Mouse (Mus musculus) embryonic stem cell, embryonic (primary cell): ENCODE data around the gene Tfpt.

Experiments used
- CTCF ChIA-PET, 4 experiments: fragments of 300-600 bp in 2 of 4; fragments of 350-600 bp in 2 of 4; sonication (Branson Sonifier 250); formaldehyde crosslinking; loops; one replicate each; lab custom pipeline; 2022; ENCODE audit warnings: inconsistent platforms in 2 of 4; lab: Charles Lee
- POLR2A ChIA-PET, 4 experiments: fragments of 300-600 bp in 2 of 4; fragments of 350-600 bp in 2 of 4; sonication (Branson Sonifier 250); formaldehyde crosslinking; loops; one replicate each; lab custom pipeline; 2022; ENCODE audit warnings: antibody characterized with exemption in 4 of 4, inconsistent platforms in 1 of 4; lab: Charles Lee

Tfpt gene

DNA sequence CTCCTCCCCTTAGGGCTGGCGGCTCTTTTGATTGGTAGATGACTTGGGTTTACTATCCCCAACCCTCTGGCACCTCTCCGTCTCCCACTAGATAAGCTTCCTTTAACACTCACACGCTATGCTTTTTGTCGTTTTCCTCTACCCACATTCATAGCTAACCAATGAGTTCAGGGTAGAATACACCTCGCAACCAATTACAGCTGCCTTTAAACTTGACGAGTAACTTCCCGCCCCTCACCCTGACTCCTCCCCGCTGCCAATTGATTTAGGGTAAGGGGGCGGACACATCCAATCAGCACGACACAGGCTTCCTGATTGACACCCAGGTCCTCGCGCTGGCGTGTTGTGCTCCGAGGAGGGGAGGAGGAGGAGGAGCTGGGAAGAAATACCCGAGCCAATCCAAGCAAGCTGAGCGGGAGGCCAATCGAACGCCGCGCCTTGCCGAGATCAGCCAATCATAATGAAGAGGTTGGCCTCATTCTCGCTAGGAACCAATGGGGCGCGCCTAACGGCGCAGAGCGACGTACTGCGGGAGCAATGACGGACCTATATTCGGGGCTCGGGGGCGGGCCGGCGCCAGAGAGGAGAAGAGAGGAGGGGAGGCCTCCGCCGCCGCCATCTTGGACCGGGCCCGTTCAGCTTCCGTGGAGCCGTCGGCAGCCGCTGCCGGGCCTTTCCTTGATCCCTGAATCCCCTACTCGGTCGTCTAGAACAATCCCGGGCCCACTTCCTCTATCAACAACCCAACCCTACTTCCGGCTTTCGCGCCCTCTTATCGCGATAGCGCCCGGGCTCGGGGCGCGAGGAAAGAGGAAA lies 15.2 kb upstream of the Tfpt start, which contains the start of gene Cnot3:
Cnot3 (plus strand) TSS at position 597 of the 816 bp plus-strand sequence.
- POLR2A ChIA-PET = interaction anchor here (0.6 to 30.5 kb wide), 157 partner anchors 7 to 1455 kb away, joined by 3 to 772 read pairs (median 5); partner anchors contain the start of genes Leng1 (in 4 of the 4), Mboat7 (in 4 of the 4), Ndufa3 (in 4 of the 4) and Prpf31 (in 4 of the 4)
- CTCF ChIA-PET = interaction anchor here in 3 of 4 experiments (0.7 to 3.3 kb wide), 18 partner anchors 11 to 1148 kb away, joined by 3 to 25 read pairs (median 4); partner anchors contain the start of genes Ndufa3 (in 2 of the 3), Leng1 (in 1 of the 3), Mboat7 (in 1 of the 3) and Oscar (in 1 of the 3)

DNA sequence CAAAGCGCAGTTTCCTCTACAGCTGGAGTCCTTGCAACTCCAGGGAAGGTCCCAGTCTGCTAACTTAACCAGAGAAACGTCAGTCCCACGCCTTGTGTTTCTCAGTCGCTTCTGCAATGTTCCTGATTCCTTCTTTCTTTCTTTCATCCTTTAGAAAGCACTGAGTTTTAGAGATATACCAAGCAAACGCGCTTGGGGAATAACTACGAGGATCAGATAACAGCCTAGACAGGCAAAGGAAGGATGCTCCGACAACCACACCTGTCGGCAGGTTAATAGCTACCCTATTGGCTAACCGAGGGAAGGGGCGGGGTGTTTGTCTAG lies 14.6 kb upstream of the Tfpt start:
- CTCF ChIA-PET = interaction anchor here in 3 of 4 experiments (0.7 to 3.3 kb wide), 15 partner anchors 10 to 1148 kb away, joined by 3 to 25 read pairs (median 4); partner anchors contain the start of genes Ndufa3 (in 2 of the 3), Leng1 (in 1 of the 3), Mboat7 (in 1 of the 3) and Oscar (in 1 of the 3)
- POLR2A ChIA-PET = interaction anchor here (0.7 to 30.5 kb wide), 127 partner anchors 8 to 1387 kb away, joined by 3 to 772 read pairs (median 5); partner anchors contain the start of genes Leng1 (in 4 of the 4), Prpf31 (in 4 of the 4), Tfpt (in 4 of the 4) and Mboat7 (in 3 of the 4)

DNA sequence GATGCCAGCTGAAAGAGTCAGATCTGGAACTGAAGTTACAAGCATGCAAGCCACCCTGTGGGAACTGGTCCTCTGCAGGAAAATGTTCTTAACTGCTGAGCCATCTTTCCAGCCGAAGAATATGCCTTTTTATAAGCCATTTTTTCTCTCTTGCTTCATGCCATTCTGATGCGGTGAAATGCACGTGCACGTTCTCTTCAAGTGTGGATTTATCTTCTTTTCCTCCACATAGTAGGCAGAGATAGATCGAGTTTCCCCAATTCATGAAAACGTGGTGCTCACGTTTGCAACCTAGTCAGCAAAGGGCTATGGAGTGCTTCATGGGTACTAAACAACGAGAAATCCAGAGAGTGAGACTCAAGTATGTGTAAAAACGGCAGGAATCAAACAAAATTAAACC lies 14.1 kb upstream of the Tfpt start:
- CTCF ChIA-PET = interaction anchor here in 3 of 4 experiments (0.9 to 3.3 kb wide), 8 partner anchors 15 to 864 kb away, joined by 3 to 25 read pairs (median 6); partner anchors contain the start of genes Ndufa3 (in 2 of the 3), Leng1 (in 1 of the 3), Mboat7 (in 1 of the 3) and Oscar (in 1 of the 3)

DNA sequence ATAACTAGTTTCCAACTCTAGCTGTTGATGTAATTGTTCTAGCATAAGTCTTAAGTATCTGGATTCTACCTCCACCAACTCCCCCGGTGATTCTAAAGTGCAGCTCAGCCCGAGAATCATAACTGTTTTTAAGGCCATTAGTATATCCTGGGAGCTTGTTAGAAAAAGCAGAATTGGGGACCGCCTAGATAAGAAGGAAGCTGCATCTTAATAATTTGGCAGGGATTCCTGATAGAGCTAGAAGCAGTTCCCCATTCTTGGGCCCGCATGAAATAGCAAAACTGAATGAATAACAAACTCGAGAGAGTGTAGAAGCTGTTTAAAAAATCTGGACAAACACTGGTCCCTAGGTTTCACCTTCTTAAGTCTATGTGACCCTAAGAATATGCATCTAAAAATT lies 13.7 kb upstream of the Tfpt start:
- CTCF ChIA-PET = interaction anchor here in 2 of 4 experiments (1.1 to 3.3 kb wide), 2 partner anchors 27 to 1634 kb away, joined by 4 to 12 read pairs; partner anchors contain the start of genes Ndufa3 (in 1 of the 2) and Oscar (in 1 of the 2)
- POLR2A ChIA-PET = interaction anchor here (1.0 to 30.5 kb wide), 20 partner anchors 8 to 835 kb away, joined by 3 to 772 read pairs (median 24); partner anchors contain the start of genes Mboat7 (in 3 of the 4), Tsen34 (in 3 of the 4), Leng1 (in 2 of the 4) and Ndufa3 (in 2 of the 4)

More for the DNA sequence above, 14.1 kb upstream of the Tfpt start:
- POLR2A ChIA-PET = interaction anchor here (0.7 to 30.5 kb wide), 79 partner anchors 8 to 1371 kb away, joined by 3 to 772 read pairs (median 6); partner anchors contain the start of genes Leng1 (in 3 of the 4), Mboat7 (in 3 of the 4), Ndufa3 (in 3 of the 4) and Prpf31 (in 3 of the 4)

DNA sequence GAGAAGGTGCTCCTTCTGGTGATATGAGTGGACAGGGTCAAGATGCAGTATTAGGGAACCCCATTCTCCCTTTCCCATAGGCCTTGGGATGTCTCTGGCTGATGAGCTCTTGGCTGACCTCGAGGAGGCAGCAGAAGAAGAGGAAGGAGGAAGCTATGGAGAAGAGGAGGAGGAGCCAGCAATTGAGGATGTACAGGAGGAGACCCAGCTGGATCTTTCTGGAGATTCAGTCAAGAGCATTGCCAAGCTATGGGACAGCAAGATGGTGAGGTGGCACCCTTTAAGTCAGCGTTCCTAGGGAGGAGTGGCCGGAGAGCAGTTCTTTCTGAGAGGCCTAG lies 718 bp upstream of the Tfpt start:
- CTCF ChIA-PET = interaction anchor here (0.6 to 1.7 kb wide), 6 partner anchors 13 to 841 kb away, joined by 3 to 8 read pairs (median 6); partner anchors contain the start of gene Ndufa3 (in 3 of the 4)
- POLR2A ChIA-PET = interaction anchor here (0.6 to 30.5 kb wide), 44 partner anchors 9 to 1109 kb away, joined by 3 to 772 read pairs (median 6); partner anchors contain the start of genes Cnot3 (in 4 of the 4), Ndufa3 (in 4 of the 4), Leng1 (in 3 of the 4) and Mboat7 (in 3 of the 4)

DNA sequence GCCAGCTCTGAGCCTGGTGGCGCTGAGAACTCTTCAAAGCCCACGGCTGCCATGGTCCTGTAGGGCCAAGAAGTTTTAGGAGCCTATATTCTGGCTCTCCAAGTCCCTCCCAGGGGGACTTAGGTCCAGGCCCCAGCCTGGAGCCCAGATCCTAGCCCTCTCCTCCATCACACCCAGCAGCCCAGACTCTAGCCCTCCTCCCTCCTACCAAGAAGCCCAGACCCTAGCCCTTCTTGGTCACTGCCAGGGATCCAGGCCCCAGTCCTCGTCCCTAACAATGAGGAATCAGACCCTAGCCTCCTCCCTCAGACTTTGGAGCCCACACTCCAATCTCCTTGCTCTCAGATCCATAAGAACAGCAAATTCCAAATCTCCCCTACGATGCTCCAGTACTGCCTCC lies 699 bp downstream of the Tfpt start:
- POLR2A ChIA-PET = interaction anchor here (1.1 to 30.5 kb wide), 23 partner anchors 8 to 873 kb away, joined by 3 to 772 read pairs (median 11); partner anchors contain the start of genes Cnot3 (in 3 of the 4), Mboat7 (in 3 of the 4), Ndufa3 (in 3 of the 4) and Tsen34 (in 3 of the 4)
- CTCF ChIA-PET = no interaction called here

DNA sequence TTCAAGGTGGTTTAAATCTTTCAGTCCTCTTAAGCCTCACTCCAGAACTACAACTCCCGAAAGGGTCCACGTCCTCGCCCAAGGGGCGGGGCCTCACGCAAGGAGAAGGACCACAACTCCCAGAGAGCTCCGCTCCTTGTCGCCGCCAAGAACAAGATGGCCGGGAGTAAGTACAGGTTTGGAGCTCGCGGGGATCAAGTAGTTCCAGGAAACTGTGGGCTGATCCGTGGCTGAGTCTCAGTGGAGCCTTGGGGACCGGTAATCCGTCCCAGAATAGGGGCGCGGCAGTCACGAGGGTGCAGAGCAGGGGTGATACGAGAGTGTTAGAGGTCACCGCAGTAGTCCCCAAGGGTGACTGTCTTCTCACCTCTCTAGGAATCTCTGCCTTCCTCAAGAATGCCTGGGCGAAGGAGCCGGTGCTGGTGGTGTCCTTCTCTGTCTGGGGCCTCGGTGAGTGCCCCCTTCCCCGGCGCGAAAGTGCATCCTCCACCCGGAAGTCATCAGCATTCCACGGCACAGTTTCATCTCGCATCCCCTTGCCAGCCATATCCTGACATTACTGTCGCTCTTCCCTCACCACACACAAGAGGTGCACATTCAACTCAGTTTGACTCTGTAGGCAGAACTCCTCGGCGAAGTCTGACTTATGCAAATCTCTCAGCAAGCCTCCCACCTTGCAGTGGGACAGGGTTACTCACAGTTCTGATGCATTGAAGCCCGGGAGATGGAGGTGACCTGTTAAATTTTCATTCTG lies 12.3 kb downstream of the Tfpt start, which contains the start of gene Ndufa3:
Ndufa3 (plus strand) TSS at position 132 of the 754 bp plus-strand sequence.
- ChIA-PET CTCF (interaction anchor here (0.6 to 2.3 kb wide), 34 partner anchors 9 to 906 kb away, joined by 3 to 25 read pairs (median 4); partner anchors contain the start of genes Mboat7 (in 3 of the 4), Cnot3 (in 2 of the 4), Prpf31 (in 2 of the 4) and Tfpt (in 2 of the 4)), POLR2A (interaction anchor here (0.6 to 5.2 kb wide), 73 partner anchors 9 to 1195 kb away, joined by 3 to 75 read pairs (median 4); partner anchors contain the start of genes Cnot3 (in 4 of the 4), Prpf31 (in 4 of the 4), Tfpt (in 4 of the 4) and Mboat7 (in 3 of the 4))

DNA sequence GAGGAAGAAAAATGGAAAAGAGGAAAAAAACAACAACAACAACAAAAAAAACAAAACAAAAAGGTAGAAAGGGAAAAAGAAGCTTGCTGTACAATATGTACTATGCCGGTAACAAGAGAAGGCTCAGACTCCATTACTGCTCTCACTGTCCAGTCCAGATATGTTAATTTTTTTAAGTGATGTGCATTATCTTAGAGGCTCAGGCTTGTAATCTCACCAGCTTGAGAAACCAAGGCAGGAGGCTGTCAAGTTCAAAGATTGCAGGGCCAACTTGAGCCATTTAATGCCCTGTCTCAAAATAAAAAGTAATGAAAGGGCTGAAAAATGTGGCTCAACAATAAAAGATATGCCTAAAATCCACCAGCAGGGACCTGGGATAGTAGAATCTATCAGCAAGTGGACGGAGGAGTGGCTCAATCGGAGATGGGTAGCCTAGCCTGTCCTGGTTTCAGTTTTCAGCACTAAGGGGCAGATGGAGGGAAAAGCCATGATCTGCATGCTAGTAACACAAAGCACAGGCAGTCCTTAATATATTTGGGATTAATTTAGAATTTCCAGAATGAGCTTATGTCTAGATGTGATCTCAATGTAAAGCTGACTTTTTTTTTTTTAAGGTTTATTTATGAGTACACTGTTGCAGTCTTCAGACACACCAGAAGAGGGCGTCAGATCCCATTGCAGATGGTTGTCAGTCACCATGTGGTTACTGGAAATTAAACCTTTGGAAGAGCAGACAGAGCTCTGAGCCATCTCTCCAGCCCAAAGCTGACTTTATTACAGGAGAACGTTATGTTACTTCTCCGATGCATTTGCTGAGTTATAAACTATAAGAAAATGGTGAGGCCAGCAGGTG lies 13.1 kb downstream of the Tfpt start:
- CTCF ChIA-PET = interaction anchor here (0.5 to 2.3 kb wide), 37 partner anchors 9 to 907 kb away, joined by 3 to 25 read pairs (median 4); partner anchors contain the start of genes Mboat7 (in 3 of the 4), Cnot3 (in 2 of the 4), Prpf31 (in 2 of the 4) and Tfpt (in 2 of the 4)
- POLR2A ChIA-PET = interaction anchor here (0.6 to 5.2 kb wide), 70 partner anchors 9 to 1196 kb away, joined by 3 to 75 read pairs (median 4); partner anchors contain the start of genes Cnot3 (in 4 of the 4), Prpf31 (in 4 of the 4), Tfpt (in 4 of the 4) and Mboat7 (in 3 of the 4)

DNA sequence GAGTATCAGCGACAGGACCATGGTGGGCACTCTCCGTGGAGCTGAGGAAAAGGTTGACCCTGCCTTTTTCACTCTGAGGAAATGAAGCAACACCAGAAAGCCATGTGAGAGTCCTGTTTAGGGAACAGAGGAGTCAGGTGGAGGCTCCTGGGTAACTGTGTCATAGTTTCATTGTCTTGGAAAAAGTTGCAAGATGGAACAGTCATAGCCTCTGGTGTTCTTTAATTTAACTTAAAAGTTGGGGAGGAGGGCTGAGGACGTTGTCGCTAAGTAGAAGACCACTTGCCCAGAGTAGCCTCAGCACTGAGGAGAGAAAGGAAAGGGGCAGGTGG lies 13.7 kb downstream of the Tfpt start, which contains the start of gene Oscar:
Oscar (minus strand) TSS at position 101 of the 332 bp plus-strand sequence.
- ChIA-PET CTCF (interaction anchor here in 3 of 4 experiments (1.0 to 2.3 kb wide), 6 partner anchors 9 to 811 kb away, joined by 4 to 17 read pairs (median 7); partner anchors contain the start of genes Cnot3 (in 1 of the 3), Mboat7 (in 1 of the 3), Prpf31 (in 1 of the 3) and Tfpt (in 1 of the 3)), POLR2A (interaction anchor here in 2 of 4 experiments (0.6 to 5.2 kb wide), 17 partner anchors 8 to 508 kb away, joined by 3 to 75 read pairs (median 13); partner anchors contain the start of genes Cnot3 (in 2 of the 2), Mboat7 (in 2 of the 2), Tsen34 (in 2 of the 2) and Leng1 (in 1 of the 2))

DNA sequence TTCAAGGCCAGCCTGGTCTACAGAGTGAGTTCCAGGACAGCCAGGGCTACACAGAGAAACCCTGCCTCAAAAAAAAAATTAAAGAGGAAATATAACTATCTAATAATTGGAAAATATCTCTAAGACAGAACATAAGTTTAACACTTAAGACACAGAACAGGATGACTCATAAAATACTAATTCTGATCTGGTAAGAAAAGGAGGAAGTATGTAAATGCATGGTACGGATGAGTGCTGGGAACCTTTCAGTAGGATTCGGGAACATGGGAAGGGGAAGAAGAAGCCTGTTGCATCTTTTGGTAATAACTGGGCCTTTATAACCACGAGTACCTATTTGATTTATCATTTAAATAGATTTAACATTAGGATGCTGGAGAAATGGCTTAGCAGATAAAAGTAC lies 15.7 kb downstream of the Tfpt start:
- CTCF ChIA-PET = no interaction called here
- POLR2A ChIA-PET = interaction anchor here in 1 of 4 experiments (1.4 kb wide), 1 partner anchor 31 kb away, joined by 5 read pairs; the partner anchor contains the start of gene Cnot3

DNA sequence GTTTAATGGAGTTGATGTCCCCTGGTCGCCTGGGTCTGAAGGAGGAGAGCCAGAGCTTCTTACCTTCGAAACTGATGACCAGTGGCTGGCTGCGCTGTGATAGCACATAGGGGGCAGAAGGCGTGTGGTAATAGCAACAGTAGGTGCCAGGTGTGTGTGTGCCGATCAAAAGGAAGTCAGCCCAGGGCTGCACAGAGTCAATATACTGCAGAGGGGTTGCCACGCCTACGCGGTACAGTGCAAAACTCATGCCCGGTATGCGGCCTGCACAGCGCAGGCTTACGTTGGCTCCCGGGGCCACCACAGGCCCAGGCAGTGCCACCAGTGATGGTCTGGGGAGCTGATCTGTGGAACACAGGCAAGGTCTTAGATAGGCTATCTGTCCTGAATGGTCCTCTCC lies 18.7 kb downstream of the Tfpt start:
- POLR2A ChIA-PET = interaction anchor here (0.6 to 2.4 kb wide), 23 partner anchors 12 to 94 kb away, joined by 3 to 13 read pairs (median 6); partner anchors contain the start of genes Mboat7 (in 4 of the 4), Prpf31 (in 3 of the 4), Tfpt (in 3 of the 4) and Tsen34 (in 3 of the 4)
- CTCF ChIA-PET = interaction anchor here in 1 of 4 experiments (1.2 to 1.3 kb wide), 2 partner anchors 34 to 171 kb away, joined by 3 to 4 read pairs; partner anchors contain the start of gene Cnot3

DNA sequence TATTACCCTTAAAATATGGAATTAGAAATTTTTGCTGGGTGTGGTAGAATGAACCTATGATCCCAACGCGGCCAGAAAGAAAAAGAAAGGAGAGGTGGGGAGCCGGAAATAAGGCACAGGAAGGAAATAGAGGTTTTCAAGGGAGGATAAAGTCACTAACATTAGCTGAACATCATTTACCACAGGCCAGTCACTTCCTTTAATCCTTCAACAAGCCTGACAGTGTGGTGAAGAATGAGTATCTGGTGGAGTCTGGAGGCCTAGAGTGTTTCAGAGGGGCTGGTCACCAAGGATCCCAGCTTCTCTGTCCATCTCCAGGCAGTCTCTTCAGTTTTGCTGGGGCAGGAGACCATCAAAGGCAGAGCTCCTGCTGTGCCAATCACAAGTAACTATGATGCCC lies 19.3 kb downstream of the Tfpt start:
- CTCF ChIA-PET = interaction anchor here in 1 of 4 experiments (1.2 kb wide), 1 partner anchor 170 kb away, joined by 3 read pairs; no protein-coding TSS in a partner anchor

DNA sequence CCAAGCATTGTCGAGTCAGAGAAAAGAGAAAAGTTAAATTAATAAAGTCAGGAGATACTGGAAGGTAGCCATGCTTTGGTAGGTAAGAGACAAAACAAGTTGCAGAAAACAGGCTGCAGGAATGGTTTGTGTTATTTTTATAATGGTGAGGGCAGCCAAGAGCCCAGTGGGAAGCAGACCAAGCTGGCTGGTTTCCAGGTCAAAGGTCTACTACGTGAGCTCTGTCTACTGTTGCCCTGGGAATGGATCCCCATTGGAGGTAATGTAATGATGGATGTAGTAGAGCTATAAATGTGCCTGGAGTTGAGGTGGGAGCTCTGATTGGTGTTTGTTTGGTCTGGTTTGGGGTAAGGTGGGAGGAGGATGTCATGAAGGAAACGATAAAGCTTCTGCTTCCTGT lies 20.6 kb downstream of the Tfpt start:
- ChIA-PET POLR2A (interaction anchor here in 2 of 4 experiments (0.7 to 3.1 kb wide), 5 partner anchors 8 to 893 kb away, joined by 3 to 23 read pairs (median 3); partner anchors contain the start of genes Ndufa3 (in 1 of the 2), Ppp1r12c (in 1 of the 2), Prpf31 (in 1 of the 2) and Tfpt (in 1 of the 2)), CTCF (interaction anchor here in 1 of 4 experiments (0.6 kb wide), 1 partner anchor 28 kb away, joined by 3 read pairs; no protein-coding TSS in a partner anchor)

More for the DNA sequence above, 19.3 kb downstream of the Tfpt start:
- POLR2A ChIA-PET = interaction anchor here (0.8 to 2.2 kb wide), 7 partner anchors 19 to 95 kb away, joined by 3 to 10 read pairs (median 7); partner anchors contain the start of genes Mboat7 (in 2 of the 4), Cnot3 (in 1 of the 4), Prpf31 (in 1 of the 4) and Tfpt (in 1 of the 4)

DNA sequence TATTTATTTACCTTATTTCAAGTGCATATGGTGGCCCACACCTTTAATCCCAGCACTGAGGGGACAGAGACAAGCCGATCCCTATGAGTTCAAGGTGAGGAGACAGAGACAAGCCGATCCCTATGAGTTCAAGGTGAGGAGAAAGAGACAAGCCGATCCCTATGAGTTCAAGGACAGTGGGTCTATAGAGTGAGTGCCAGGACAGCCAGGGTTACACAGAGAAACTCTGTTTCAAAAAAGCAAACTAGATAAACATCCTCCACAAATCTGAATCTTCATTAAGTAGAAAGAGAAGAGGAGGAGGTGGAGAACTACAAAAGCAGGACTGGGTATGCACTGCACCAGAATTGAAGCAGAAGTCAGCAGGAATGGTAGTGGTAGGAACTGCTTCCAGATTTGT lies 21.1 kb downstream of the Tfpt start:
- ChIA-PET CTCF (interaction anchor here in 2 of 4 experiments (0.6 to 3.3 kb wide), 3 partner anchors 8 to 537 kb away, joined by 3 to 17 read pairs (median 4); partner anchors contain the start of genes Ndufa3 (in 1 of the 2) and Oscar (in 1 of the 2)), POLR2A (interaction anchor here in 2 of 4 experiments (0.7 to 3.1 kb wide), 5 partner anchors 8 to 893 kb away, joined by 3 to 23 read pairs (median 3); partner anchors contain the start of genes Cnot3 (in 1 of the 2), Ndufa3 (in 1 of the 2) and Ppp1r12c (in 1 of the 2))
